Mouse (Mus musculus) c-Kit-positive CD71-negative TER-119-negative erythroid progenitor cells, embryonic 14.5 days (primary cell): ENCODE results near the gene Gm20547.

Experiments
- DNase-seq: peaks from one replicate; pipeline ENCODE4 v3.0.0-alpha.2; 2013; ENCODE audit warnings: low read depth

Gene Gm20547

GRCm38 (mm10) chr17:34895724-34896123, 13.9 kb upstream of the Gm20547 start:
- DNase-seq: no peak

GRCm38 (mm10) chr17:34894801-34895530, 13.1 kb upstream of the Gm20547 start:
- no peak for DNase-seq

GRCm38 (mm10) chr17:34894074-34894597, 12.3 kb upstream of the Gm20547 start:
- DNase-seq: peak; percentile 87

GRCm38 (mm10) chr17:34893072-34893824, 11.4 kb upstream of the Gm20547 start:
- DNase-seq: no peak

GRCm38 (mm10) chr17:34891377-34891776, 9.5 kb upstream of the Gm20547 start:
- no peak for DNase-seq

GRCm38 (mm10) chr17:34890074-34890743, 8.4 kb upstream of the Gm20547 start:
- no peak for DNase-seq

- DNase-seq: no peak
These were observed 6.1 kb upstream of the Gm20547 start for GRCm38 (mm10) chr17:34887942-34888341.

- DNase-seq: no peak
These were observed 3.8 kb upstream of the Gm20547 start for GRCm38 (mm10) chr17:34885615-34886014.

GRCm38 (mm10) chr17:34884704-34885103, 2.9 kb upstream of the Gm20547 start:
- DNase-seq: no peak

- no peak for DNase-seq
These were observed 1.5 kb upstream of the Gm20547 start for GRCm38 (mm10) chr17:34883332-34883731.

GRCm38 (mm10) chr17:34881166-34881565, 676 bp downstream of the Gm20547 start:
- DNase-seq: no peak

- DNase-seq: no peak
These were observed 2.4 kb downstream of the Gm20547 start, which contains the start of gene Zbtb12 for GRCm38 (mm10) chr17:34879336-34879879. Zbtb12 (plus strand) TSS chr17:34879483.

GRCm38 (mm10) chr17:34874321-34874720, 7.5 kb downstream of the Gm20547 start:
- no peak for DNase-seq

- DNase-seq: no peak
These were observed 15.9 kb downstream of the Gm20547 start for GRCm38 (mm10) chr17:34865981-34866380.

- no peak for DNase-seq
These were observed 19.3 kb downstream of the Gm20547 start, which contains the start of gene Cfb for GRCm38 (mm10) chr17:34862416-34863081. Cfb (minus strand) TSS chr17:34862518.

- no peak for DNase-seq
These were observed 20.0 kb downstream of the Gm20547 start for GRCm38 (mm10) chr17:34861704-34862415.

- DNase-seq: no peak
These were observed 21.3 kb downstream of the Gm20547 start for GRCm38 (mm10) chr17:34860514-34860913.

GRCm38 (mm10) chr17:34858670-34859069, 23.2 kb downstream of the Gm20547 start:
- no peak for DNase-seq

- DNase-seq: peak; percentile 32
These were observed 26.0 kb downstream of the Gm20547 start for GRCm38 (mm10) chr17:34855825-34856224.

- DNase-seq: no peak
These were observed 27.1 kb downstream of the Gm20547 start for GRCm38 (mm10) chr17:34854761-34855160.

- DNase-seq: no peak
These were observed 28.3 kb downstream of the Gm20547 start for GRCm38 (mm10) chr17:34853511-34853910.
